Mouse (Mus musculus) adrenal gland, postnatal 14 days (tissue): Measurements from ENCODE around the gene Nrip3. TPM values are rescaled to one million over a fixed set of nuclear protein-coding genes. Genes with fewer than 3 reads are reported as not detected.

ENCODE experiments used
- total RNA-seq: library from RNA; stranded (reverse); gene quantifications from 2 replicates; pipeline ENCODE4 v1.2.3, GENCODE M21; 2021

Gene Nrip3
- total RNA-seq, 1 experiment from 2014 or later: 0.67 TPM

Other genes with a start within 250 kb of the Nrip3 start
- 44.0 and 49.4 TPM in 2 replicates for gene St5, start 78.4 kb downstream of the Nrip3 start, total RNA-seq
- gene Akip1, start 78.3 kb downstream of the Nrip3 start, total RNA-seq: 32.2 and 33.6 TPM in 2 replicates
- gene BC051019, start 58.2 kb downstream of the Nrip3 start, total RNA-seq: not detected in 2 replicates
- gene Ascl3, start 50.3 kb downstream of the Nrip3 start, total RNA-seq: not detected in 2 replicates
- gene Tmem9b, start 29.1 kb downstream of the Nrip3 start, total RNA-seq: 36.6 and 42.0 TPM in 2 replicates
- gene Scube2, start 83.7 kb upstream of the Nrip3 start, total RNA-seq: 0.64 and 0.78 TPM in 2 replicates
- gene Dennd5a, start 178.4 kb upstream of the Nrip3 start, total RNA-seq: 128 and 133 TPM in 2 replicates
- gene Tmem41b, start 204.9 kb upstream of the Nrip3 start, total RNA-seq: 37.5 and 46.1 TPM in 2 replicates
- 95.0 and 96.7 TPM in 2 replicates for gene Ipo7, start 236.2 kb upstream of the Nrip3 start, total RNA-seq